Mouse (Mus musculus) myocyte (in vitro differentiated cells): ENCODE measurements around the gene Shank2. TPM values are rescaled to one million over a fixed set of nuclear protein-coding genes. Genes with fewer than 3 reads are reported as not detected.

ENCODE experiments used
- H3K27me3 ChIP-seq: one replicate; pipeline ENCODE4 v1.6.1; 2011; ENCODE audit not compliant: control insufficient read depth, insufficient read depth, insufficient read length
- H3K36me3 ChIP-seq: one replicate; pipeline ENCODE4 v1.6.1; 2011; ENCODE audit not compliant: control insufficient read depth, insufficient read depth
- H3K4me2 ChIP-seq: one replicate; pipeline ENCODE4 v1.6.1; 2011; ENCODE audit warnings: low read depth, control low read depth
- H3K4me3 ChIP-seq: one replicate; pipeline ENCODE4 v1.5.1; 2011; ENCODE audit warnings: mild to moderate bottlenecking, control low read depth, moderate library complexity
- H3K79me2 ChIP-seq: one replicate; pipeline ENCODE4 v1.6.1; 2011; ENCODE audit not compliant: control insufficient read depth, insufficient read depth
- H3ac ChIP-seq: one replicate; pipeline ENCODE4 v1.6.1; 2011; ENCODE audit not compliant: control insufficient read depth, insufficient read length
- CEBPB ChIP-seq: IDR thresholded peaks from 2 replicates; pipeline ENCODE4 v1.6.1; 2011; ENCODE audit warnings: mild to moderate bottlenecking, moderate library complexity; ENCODE audit not compliant: poor library complexity, insufficient read depth, severe bottlenecking
- E2F4 ChIP-seq: IDR thresholded peaks from one replicate; pipeline ENCODE4 v1.6.1; 2011; ENCODE audit warnings: mild to moderate bottlenecking, control low read depth, moderate library complexity; ENCODE audit not compliant: insufficient read depth
- MAX ChIP-seq: IDR thresholded peaks from one replicate; pipeline ENCODE4 v1.6.1; 2011; ENCODE audit warnings: low read depth, mild to moderate bottlenecking, control low read depth
- MYOD1 ChIP-seq, 3 experiments: IDR thresholded peaks; one replicate each; pipeline ENCODE4 v1.6.1; 2011; ENCODE audit warnings: control low read depth in 2 of 3, low read depth in 2 of 3, mild to moderate bottlenecking in 2 of 3, moderate library complexity in 1 of 3; ENCODE audit not compliant: insufficient read length in 2 of 3, control insufficient read depth in 1 of 3
- MYOG ChIP-seq, 3 experiments: IDR thresholded peaks; one replicate each; pipeline ENCODE4 v1.6.1; 2011; ENCODE audit warnings: control low read depth in 2 of 3, low read depth in 2 of 3, mild to moderate bottlenecking in 2 of 3; ENCODE audit not compliant: insufficient read length in 2 of 3, control insufficient read depth in 1 of 3, insufficient read depth in 1 of 3
- POLR2A ChIP-seq: IDR thresholded peaks from one replicate; pipeline ENCODE4 v1.6.1; 2011; ENCODE audit warnings: low read depth, mild to moderate bottlenecking, control low read depth, moderate library complexity; ENCODE audit not compliant: insufficient read length
- POLR2AphosphoS2 ChIP-seq: IDR thresholded peaks from one replicate; pipeline ENCODE4 v1.6.1; 2011; ENCODE audit warnings: low read depth, control low read depth; ENCODE audit not compliant: insufficient read length
- REST ChIP-seq: IDR thresholded peaks from one replicate; pipeline ENCODE4 v1.6.1; 2011; ENCODE audit warnings: mild to moderate bottlenecking, control low read depth, moderate library complexity; ENCODE audit not compliant: insufficient read depth, insufficient read length
- SRF ChIP-seq: IDR thresholded peaks from one replicate; pipeline ENCODE4 v1.6.1; 2011; ENCODE audit warnings: low read depth; ENCODE audit not compliant: control insufficient read depth, insufficient read length
- TCF12 ChIP-seq: IDR thresholded peaks from one replicate; pipeline ENCODE4 v1.6.1; 2011; ENCODE audit warnings: mild to moderate bottlenecking, control low read depth; ENCODE audit not compliant: poor library complexity, insufficient read depth, severe bottlenecking
- TCF3 ChIP-seq: IDR thresholded peaks from one replicate; pipeline ENCODE4 v1.6.1; 2011; ENCODE audit warnings: low read depth, control low read depth; ENCODE audit not compliant: insufficient read length
- USF1 ChIP-seq: IDR thresholded peaks from one replicate; pipeline ENCODE4 v1.6.1; 2011; ENCODE audit warnings: low read depth, mild to moderate bottlenecking, control low read depth, moderate library complexity
- polyA plus RNA-seq: library from polyadenylated mRNA; unstranded; fragments of >200 nt; fragmentation: generic; extraction: Trizol; gene quantifications from one replicate; pipeline ENCODE4 v1.2.1, GENCODE M21; 2012; ENCODE audit warnings: missing spikeins

The Shank2 gene
- polyA plus RNA-seq, 1 experiment, result 0.07 TPM

DNA sequence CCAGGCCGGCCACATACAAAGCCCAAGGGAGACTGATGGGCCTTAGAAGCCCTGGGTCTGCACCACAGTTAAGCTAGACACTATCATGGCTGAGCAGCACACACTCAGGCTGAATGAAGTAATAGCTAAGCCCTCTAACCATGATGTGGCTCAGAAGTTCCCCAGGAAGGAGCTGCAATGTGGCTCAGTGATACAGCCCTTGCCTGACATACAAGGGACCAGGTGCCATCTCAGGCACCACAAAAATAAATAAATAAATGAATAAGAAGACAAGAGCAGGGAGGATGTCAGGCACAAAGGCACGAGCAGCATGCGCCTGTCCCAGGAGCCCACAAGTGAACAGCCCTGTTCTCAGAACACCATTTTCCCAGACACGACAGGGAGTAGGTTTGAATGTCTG, 440.2 kb downstream of the Shank2 start:
- Histone ChIP-seq H3K4me3 (no peak overlapping the region), H3K36me3 (peaks cover 38% of the 10 kb centered on the region), H3K27me3 (no peaks in the 10 kb centered on the region), H3K4me2 (peak overlapping the region; percentile 50), H3ac (no peak overlapping the region), H3K79me2 (no peaks in the 10 kb centered on the region)
- TF ChIP-seq POLR2A, result no peak
- TF ChIP-seq MYOD1 (IDR thresholded peaks at IDR 0.05; ENCODE audit: control insufficient read depth in 1 of 3, insufficient read length in 2 of 3, low read depth in 2 of 3), result no peak
- TF ChIP-seq SRF, result no peak
- TF ChIP-seq USF1, result no peak
- TF ChIP-seq TCF12, result no peak
- TF ChIP-seq E2F4, result no peak
- no peak for TF ChIP-seq MYOG (IDR thresholded peaks at IDR 0.05; ENCODE audit: control insufficient read depth in 1 of 3, insufficient read depth in 1 of 3, insufficient read length in 2 of 3, low read depth in 2 of 3)
- TF ChIP-seq REST, result no peak
- no peak for TF ChIP-seq CEBPB
- no peak for TF ChIP-seq POLR2AphosphoS2
- TF ChIP-seq MAX, result no peak
- TF ChIP-seq TCF3, result no peak

DNA sequence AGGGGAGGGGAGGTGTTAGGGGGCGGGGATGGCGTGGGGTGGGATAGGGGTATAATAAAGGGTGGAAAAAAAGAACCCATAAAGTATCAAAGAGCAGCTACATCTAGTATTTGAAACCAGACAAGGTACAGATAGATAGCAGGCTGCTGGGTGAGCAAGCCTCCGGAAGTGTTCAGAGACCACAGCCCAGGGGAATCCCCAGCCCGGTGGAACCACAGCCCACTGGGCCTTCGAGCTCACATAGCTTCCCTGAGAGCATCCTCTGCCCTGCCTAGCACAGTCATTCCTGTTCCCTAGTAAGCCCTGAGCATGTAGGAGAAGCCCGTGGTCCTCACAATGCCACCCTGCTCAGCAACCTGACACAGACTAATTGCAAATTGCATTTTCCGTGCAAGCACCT, 443.1 kb downstream of the Shank2 start:
- H3K27me3 ChIP-seq, result no peaks in the 10 kb centered on the region
- TF ChIP-seq SRF (no peak), MYOG (IDR thresholded peaks at IDR 0.05; ENCODE audit: control insufficient read depth in 1 of 3, insufficient read depth in 1 of 3, insufficient read length in 2 of 3, low read depth in 2 of 3) (no peak), TCF3 (no peak)
- no peak overlapping the region for H3K4me2 ChIP-seq
- H3K4me3 ChIP-seq, result no peak overlapping the region
- H3ac ChIP-seq, result no peak overlapping the region
- no peaks in the 10 kb centered on the region for H3K79me2 ChIP-seq
- H3K36me3 ChIP-seq, result peaks cover 38% of the 10 kb centered on the region

DNA sequence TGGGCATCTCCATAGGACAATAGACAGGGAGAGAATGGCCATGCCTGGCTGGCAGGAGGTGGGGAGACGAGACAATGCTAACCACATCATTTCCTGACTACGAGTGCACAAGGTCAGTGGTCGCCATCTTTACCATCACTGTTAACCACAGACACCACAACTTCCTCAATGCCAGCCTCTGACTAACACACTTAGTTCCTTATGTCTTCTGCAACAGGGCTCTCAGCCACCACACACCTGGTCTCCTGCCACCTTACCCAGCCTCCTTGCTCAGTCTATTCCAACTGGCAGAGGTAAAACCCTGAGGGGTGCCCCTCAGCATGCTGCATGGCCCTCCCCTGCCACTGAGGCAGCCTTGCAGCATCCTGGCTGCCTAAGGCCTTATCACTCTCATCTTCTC, 445.4 kb downstream of the Shank2 start:
- H3ac ChIP-seq, result no peak overlapping the region
- no peak overlapping the region for H3K4me3 ChIP-seq
- peak overlapping the region; percentile 8 for H3K4me2 ChIP-seq
- no peak for TF ChIP-seq TCF3
- TF ChIP-seq MYOD1 (IDR thresholded peaks at IDR 0.05; ENCODE audit: control insufficient read depth in 1 of 3, insufficient read length in 2 of 3, low read depth in 2 of 3), result peak in 2 of 3 experiments; percentile 13 to 27
- H3K27me3 ChIP-seq, result no peaks in the 10 kb centered on the region
- H3K79me2 ChIP-seq, result no peaks in the 10 kb centered on the region
- peaks cover 32% of the 10 kb centered on the region for H3K36me3 ChIP-seq

DNA sequence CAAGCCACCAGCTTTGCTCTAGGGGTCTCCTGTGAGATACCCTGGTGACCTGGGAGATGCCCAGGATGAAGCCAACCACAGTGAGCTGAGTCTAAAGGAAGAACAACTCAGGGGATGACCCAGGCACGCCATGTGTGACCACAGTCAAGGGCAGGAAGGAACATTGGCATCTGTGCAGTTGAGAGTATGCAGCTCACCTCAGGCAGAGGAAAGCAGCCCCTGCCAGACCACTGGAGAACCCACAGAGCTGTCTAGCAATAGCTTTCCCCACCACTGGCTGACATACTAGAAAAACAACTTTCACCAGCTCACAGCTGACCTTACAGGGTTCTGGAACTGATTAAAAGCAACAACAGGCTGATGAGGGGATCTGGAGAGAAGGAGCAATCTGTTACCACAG, 446.5 kb downstream of the Shank2 start:
- TF ChIP-seq MYOD1 (IDR thresholded peaks at IDR 0.05; ENCODE audit: control insufficient read depth in 1 of 3, insufficient read length in 2 of 3, low read depth in 2 of 3) (no peak), USF1 (no peak), CEBPB (no peak)
- H3K79me2 ChIP-seq, result no peaks in the 10 kb centered on the region

DNA sequence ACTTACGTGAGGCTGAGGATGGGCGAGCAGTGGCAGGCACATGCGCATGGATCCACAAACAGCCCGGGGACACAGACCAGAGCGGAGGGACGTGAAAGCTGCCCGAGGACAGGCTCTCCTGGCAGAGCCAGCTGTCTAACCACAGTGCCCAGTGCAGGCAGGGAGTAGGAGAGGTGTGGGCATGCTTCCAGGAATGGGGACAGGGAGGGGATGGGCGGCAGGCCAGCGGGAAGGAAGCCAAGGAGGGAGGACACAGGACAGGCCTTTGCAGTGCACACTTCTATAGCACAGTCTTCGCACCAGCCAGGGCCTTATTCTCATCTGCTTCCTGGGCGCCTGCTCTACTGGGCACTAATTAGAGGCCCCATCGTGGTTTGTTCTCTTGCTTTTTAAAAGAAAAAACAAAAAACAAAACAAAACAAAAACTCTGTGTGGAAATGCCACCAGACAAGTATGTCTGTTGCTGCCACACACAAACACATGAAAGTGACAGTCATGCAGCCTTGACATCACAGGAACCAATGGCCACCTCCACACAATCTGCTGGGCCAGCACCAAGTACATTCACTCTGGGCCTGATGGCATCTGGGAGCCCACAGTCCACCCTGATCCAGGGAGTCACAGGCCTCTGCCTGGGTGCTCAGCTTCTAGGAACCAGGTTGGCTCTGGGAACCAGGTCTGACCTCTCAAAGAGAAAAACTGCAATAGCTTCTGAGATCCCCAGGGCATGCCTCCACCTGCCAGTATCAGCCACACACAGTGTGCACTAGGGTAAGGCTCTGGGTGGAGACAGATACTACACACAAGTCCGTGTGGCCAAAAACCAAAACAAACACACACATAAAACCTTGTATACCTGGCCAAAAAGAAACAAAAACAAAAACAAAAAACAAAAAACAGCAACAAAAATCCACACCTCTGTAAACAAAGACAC, 448.2 kb downstream of the Shank2 start:
- Histone ChIP-seq H3K4me3 (no peak overlapping the region), H3ac (no peak overlapping the region), H3K79me2 (no peaks in the 10 kb centered on the region), H3K27me3 (no peaks in the 10 kb centered on the region), H3K36me3 (peaks cover 41% of the 10 kb centered on the region), H3K4me2 (no peak overlapping the region)
- TF ChIP-seq REST, result no peak
- peak; percentile 11 for TF ChIP-seq TCF12
- peak in 2 of 3 experiments; percentile 57 to 92 for TF ChIP-seq MYOD1 (IDR thresholded peaks at IDR 0.05; ENCODE audit: control insufficient read depth in 1 of 3, insufficient read length in 2 of 3, low read depth in 2 of 3)
- TF ChIP-seq USF1, result no peak
- TF ChIP-seq E2F4, result no peak
- TF ChIP-seq SRF, result no peak
- TF ChIP-seq CEBPB, result no peak
- no peak for TF ChIP-seq MAX
- no peak for TF ChIP-seq POLR2AphosphoS2
- TF ChIP-seq TCF3, result peak; percentile 53
- no peak for TF ChIP-seq POLR2A
- TF ChIP-seq MYOG (IDR thresholded peaks at IDR 0.05; ENCODE audit: control insufficient read depth in 1 of 3, insufficient read depth in 1 of 3, insufficient read length in 2 of 3, low read depth in 2 of 3), result peak; percentile 44 to 95 (median 87)

More for the DNA sequence above, 446.5 kb downstream of the Shank2 start:
- Histone ChIP-seq H3K4me2 (no peak overlapping the region), H3K4me3 (no peak overlapping the region), H3K27me3 (no peaks in the 10 kb centered on the region), H3K36me3 (peaks cover 36% of the 10 kb centered on the region), H3ac (no peak overlapping the region)
